ENCODE assay signal across 18 mouse cellular contexts in the genomic region with DNA sequence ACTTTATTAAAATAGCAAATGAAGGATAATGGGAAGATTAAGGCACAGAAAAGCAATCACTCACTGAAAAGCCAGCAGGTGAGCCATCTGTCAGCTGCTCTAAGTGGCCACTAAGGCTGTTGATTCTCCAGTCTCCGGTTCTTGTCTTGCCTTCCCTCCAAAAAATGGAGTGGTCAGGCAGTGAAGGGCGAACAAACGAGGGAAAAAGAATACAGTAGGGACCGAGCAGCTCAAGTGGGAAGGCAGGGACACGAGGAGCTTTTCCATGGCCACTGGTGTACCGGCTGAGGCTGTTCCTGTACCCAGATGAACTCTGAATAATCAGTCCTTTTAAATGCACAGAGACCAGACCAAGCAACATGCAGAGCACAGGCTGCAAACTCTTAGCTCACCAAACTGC. TPM values are rescaled to one million over a fixed set of nuclear protein-coding genes. Genes with fewer than 3 reads are reported as not detected.
DNase-seq lines count a peak whose midpoint lies in the region; ATAC-seq and TF ChIP-seq lines count a peak whose summit lies in the region.
"Had no signal": no experiment of that assay in that cellular context is flagged by ENCODE, and none has a peak within 500 bp of the region (broad histone marks: within the 10 kb centered on the region; RNA-seq: fewer than 3 reads in every experiment).

No protein-coding gene starts in this region.

- no peaks in the 10 kb centered on the region for H3K27me3 ChIP-seq in neural tube, embryonic 11.5 days (ENCODE audit: control insufficient read depth, insufficient read depth, low read length)
- no peaks in the 10 kb centered on the region for H3K27me3 ChIP-seq in neural tube, embryonic 15.5 days (replicated peaks)
- H3K27me3 ChIP-seq in forebrain, embryonic 16.5 days (replicated peaks; ENCODE audit: control insufficient read depth, insufficient read depth, low read length), result no peaks in the 10 kb centered on the region
- H3K27me3 ChIP-seq: CH12.LX; heart, embryonic 13.5 days; Patski had no signal

- no peak for ATAC-seq in neural tube, embryonic 11.5 days (ENCODE audit: insufficient read depth, low FRiP score, low TSS enrichment)
- ATAC-seq in neural tube, embryonic 15.5 days (ENCODE audit: low FRiP score), result no peak
- ATAC-seq in forebrain, embryonic 16.5 days, result peak; percentile 25; the same call in 1 of the 2 replicates
- ATAC-seq: Patski had no signal

- no peak overlapping the region for H3K4me2 ChIP-seq in neural tube, embryonic 11.5 days (ENCODE audit: low read depth)
- no peak overlapping the region for H3K4me2 ChIP-seq in neural tube, embryonic 15.5 days
- H3K4me2 ChIP-seq in forebrain, embryonic 16.5 days (ENCODE audit: low read length), result no peak overlapping the region
- H3K4me2 ChIP-seq: embryonic facial prominence, embryonic 13.5 days; heart, embryonic 13.5 days had no signal

- peaks cover 22% of the 10 kb centered on the region for H3K4me1 ChIP-seq in neural tube, embryonic 11.5 days (ENCODE audit: control insufficient read depth, insufficient read depth, low read length)
- H3K4me1 ChIP-seq in neural tube, embryonic 15.5 days, result peaks cover 16% of the 10 kb centered on the region
- peaks cover 34% of the 10 kb centered on the region for H3K4me1 ChIP-seq in forebrain, embryonic 16.5 days (replicated peaks; ENCODE audit: control insufficient read depth, insufficient read depth, low read length)
- no peaks in the 10 kb centered on the region for H3K4me1 ChIP-seq in lung, adult 2 months (ENCODE audit: control insufficient read depth, insufficient read depth, low read length)

- H3K9me3 ChIP-seq in neural tube, embryonic 11.5 days (ENCODE audit: control insufficient read depth, low read length), result no peaks in the 10 kb centered on the region
- no peaks in the 10 kb centered on the region for H3K9me3 ChIP-seq in neural tube, embryonic 15.5 days (replicated peaks)
- no peaks in the 10 kb centered on the region for H3K9me3 ChIP-seq in forebrain, embryonic 16.5 days (ENCODE audit: control insufficient read depth, low read length)
- H3K9me3 ChIP-seq: embryonic facial prominence, embryonic 13.5 days; heart, embryonic 13.5 days had no signal

- TF ChIP-seq POLR2A in lung, adult 2 months (IDR thresholded peaks at IDR 0.05; ENCODE audit: borderline replicate concordance, extremely low read depth, low read depth, low read length), result no peak

- no peak overlapping the region for H3K9ac ChIP-seq in neural tube, embryonic 11.5 days (ENCODE audit: low read length)
- H3K9ac ChIP-seq in neural tube, embryonic 15.5 days (replicated peaks), result no peak overlapping the region
- H3K9ac ChIP-seq in forebrain, embryonic 16.5 days (replicated peaks; ENCODE audit: low read depth, low read length), result 0 out of 2 replicates have a peak overlapping the region, but pooled peaks have one; percentile 8
- H3K9ac ChIP-seq: embryonic facial prominence, embryonic 13.5 days; heart, embryonic 13.5 days had no signal

- H3K4me3 ChIP-seq in neural tube, embryonic 11.5 days (ENCODE audit: low read depth, low read length), result no peak overlapping the region
- H3K4me3 ChIP-seq in neural tube, embryonic 15.5 days (replicated peaks), result no peak overlapping the region
- no peak overlapping the region for H3K4me3 ChIP-seq in forebrain, embryonic 16.5 days (replicated peaks; ENCODE audit: low read length)
- H3K4me3 ChIP-seq in lung, adult 2 months (replicated peaks; ENCODE audit: extremely low read depth, low read depth, low read length), result no peak overlapping the region
- H3K4me3 ChIP-seq: embryonic facial prominence, embryonic 13.5 days; heart, embryonic 13.5 days had no signal

- peak; percentile 10 to 31 for DNase-seq in cerebellum, adult 18-20 months
- DNase-seq in cerebellum, adult 11-12 months, result no peak
- no peak for DNase-seq in neural tube, embryonic 11.5 days (ENCODE audit: low spot score)
- DNase-seq in retina, postnatal 1 day, result peak; percentile 39
- no peak for DNase-seq in frontal cortex, adult 2 months (ENCODE audit: extremely low spot score in 1 of 2, low spot score in 1 of 2)
- DNase-seq in lung, adult 2 months, result no peak
- DNase-seq: gastrocnemius, postnatal 25 days; kidney, adult 11 months; kidney, postnatal 25 days; liver; lung, adult 18-20 months had no signal

- no peak for TF ChIP-seq CTCF in lung, adult 2 months (IDR thresholded peaks at IDR 0.05; ENCODE audit: insufficient read depth, low read length)

- no peaks in the 10 kb centered on the region for H3K36me3 ChIP-seq in neural tube, embryonic 11.5 days (ENCODE audit: control insufficient read depth, insufficient read depth, low read length)
- no peaks in the 10 kb centered on the region for H3K36me3 ChIP-seq in neural tube, embryonic 15.5 days
- no peaks in the 10 kb centered on the region for H3K36me3 ChIP-seq in forebrain, embryonic 16.5 days (ENCODE audit: control insufficient read depth, insufficient read depth)
- H3K36me3 ChIP-seq: embryonic facial prominence, embryonic 13.5 days; heart, embryonic 13.5 days had no signal

- WGBS in neural tube, embryonic 11.5 days, result 40% methylated on average over 6 of the region's 6 CpGs
- 28% methylated on average over 6 of the region's 6 CpGs for whole genome bisulfite sequencing in neural tube, embryonic 15.5 days
- 12% methylated on average over 6 of the region's 6 CpGs for WGBS in forebrain, embryonic 16.5 days
- 71% methylated on average over 6 of the region's 6 CpGs for WGBS in lung, adult 2 months

- peak overlapping the region; percentile 45; the same call in 1 of the 2 replicates for H3K27ac ChIP-seq in neural tube, embryonic 11.5 days (ENCODE audit: low read depth, low read length)
- no peak overlapping the region for H3K27ac ChIP-seq in neural tube, embryonic 15.5 days (replicated peaks)
- peak overlapping the region; percentile 74 for H3K27ac ChIP-seq in forebrain, embryonic 16.5 days (ENCODE audit: low read length)
- H3K27ac ChIP-seq: embryonic facial prominence, embryonic 13.5 days; heart, embryonic 13.5 days; macrophage had no signal

RNA-seq across cellular contexts. Expression of a gene that starts 54.8 kb away (rescaled TPM):
- 32.9 and 33.3 TPM in 2 replicates for polyA plus RNA-seq in neural tube, embryonic 11.5 days (2014; fragmentation: Nextera tagmentation; extraction: Ambion mirVana)
- polyA plus RNA-seq in neural tube, embryonic 15.5 days (2015; fragmentation: Nextera tagmentation; extraction: Ambion mirVana), result 3.7 and 11.5 TPM in 2 replicates
- 7.9 and 10.2 TPM in 2 replicates for polyA plus RNA-seq in forebrain, embryonic 16.5 days (2015; fragmentation: Nextera tagmentation; extraction: Ambion mirVana)
- polyA plus RNA-seq in frontal cortex, adult 2 months (2012; rRNA removed), result 2.6 and 2.9 TPM in 2 replicates
- 1.6 and 2.7 TPM in 2 replicates for polyA plus RNA-seq in lung, adult 2 months (2012; rRNA removed)

Comparison
In these comparisons a context has a peak if more than half of its experiments do, and no peak if none do; other contexts are left out.
1. DNase-seq: peak in cerebellum, adult 18-20 months (2 of 2) and retina, postnatal 1 day (single experiment); none in cerebellum, adult 11-12 months (single experiment), neural tube, embryonic 11.5 days (single experiment), frontal cortex, adult 2 months (0 of 2) and lung, adult 2 months (single experiment).